Mouse (Mus musculus) right cerebral cortex, postnatal 36 days (tissue): ENCODE data around the gene Dnm3.

ENCODE experiments used
- DNase-seq, 2 experiments: peaks; one replicate each; pipeline ENCODE4 v3.0.0; 2022; ENCODE audit warnings: low spot score in 2 of 2, mixed read lengths in 1 of 2

The Dnm3 gene

DNA sequence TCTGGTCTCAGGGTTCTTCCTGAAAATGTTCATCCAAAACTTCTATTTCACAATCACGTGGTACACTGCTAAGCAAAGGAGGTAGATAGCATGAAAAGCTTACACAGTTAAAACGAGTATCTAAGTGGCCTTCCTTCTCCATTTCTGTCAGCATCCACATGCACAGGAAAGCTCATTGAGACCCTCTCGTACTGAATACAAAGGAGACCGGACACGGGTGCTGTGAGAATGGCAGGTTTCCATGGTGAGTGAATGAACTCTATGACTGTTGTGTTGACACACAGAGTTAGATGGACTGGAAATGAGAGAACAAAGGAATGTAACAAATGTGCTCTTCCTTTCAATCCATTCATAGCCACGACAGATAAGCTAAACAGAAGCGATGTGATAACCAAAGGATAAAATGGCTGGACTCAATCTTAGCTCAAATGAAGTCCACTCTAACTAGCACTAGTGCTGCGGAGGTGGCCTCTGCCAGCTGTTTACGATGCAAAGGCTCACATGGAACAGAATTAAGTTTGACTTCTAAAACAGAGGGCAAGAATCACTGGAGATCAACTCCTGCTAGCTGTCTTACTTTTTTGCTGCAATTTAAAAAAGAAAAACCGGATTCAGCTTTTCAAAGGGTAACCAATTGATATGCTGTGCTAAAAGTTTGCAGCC is 268.2 kb downstream of the Dnm3 start:
- DNase-seq, result no peak

DNA sequence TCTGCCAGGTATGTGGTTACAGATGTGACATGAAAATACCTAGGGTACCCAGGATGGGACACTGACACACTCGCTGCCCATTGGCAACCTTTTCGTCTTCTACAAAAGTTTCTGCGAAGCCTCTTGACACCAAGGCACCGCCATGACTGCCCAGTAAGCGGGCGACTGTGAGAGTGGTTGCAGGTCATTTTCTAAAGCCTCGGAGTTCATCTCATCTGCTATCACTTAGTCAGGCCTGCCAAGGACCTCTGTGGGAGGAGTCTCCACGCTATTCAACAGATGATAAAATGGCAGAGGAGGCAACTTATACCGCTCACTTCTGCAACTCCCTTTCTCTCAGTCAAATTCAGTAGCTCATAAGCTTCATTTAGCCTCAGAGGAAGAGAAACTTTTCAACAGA is 268.8 kb downstream of the Dnm3 start:
- DNase-seq, result no peak

GRCm38 (mm10) chr1:162207708-162208043 is 270.2 kb downstream of the Dnm3 start:
- DNase-seq, result no peak

- no peak for DNase-seq
These were observed 270.7 kb downstream of the Dnm3 start for GRCm38 (mm10) chr1:162206998-162207707.

GRCm38 (mm10) chr1:162202465-162203348 is 275.1 kb downstream of the Dnm3 start:
- no peak for DNase-seq

DNA sequence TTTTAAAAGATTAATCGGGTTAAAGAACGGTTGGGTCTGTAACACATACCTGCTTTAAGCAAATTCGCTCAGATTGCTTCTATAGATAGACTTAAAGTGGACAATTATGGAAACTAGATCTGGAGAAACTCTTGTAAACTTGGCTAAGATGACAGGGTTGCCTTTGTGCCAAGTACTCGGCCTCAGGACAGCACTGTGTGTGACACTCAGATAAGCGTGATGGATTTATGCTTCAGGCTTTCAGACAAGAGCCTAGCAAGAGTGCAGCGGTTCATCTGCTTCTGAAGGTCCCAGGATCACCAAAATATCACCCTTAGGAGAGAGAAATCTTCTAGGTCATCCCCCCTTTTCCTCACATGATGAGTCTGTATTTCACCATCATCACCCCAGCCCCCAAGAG is 277.4 kb downstream of the Dnm3 start:
- no peak for DNase-seq

DNA sequence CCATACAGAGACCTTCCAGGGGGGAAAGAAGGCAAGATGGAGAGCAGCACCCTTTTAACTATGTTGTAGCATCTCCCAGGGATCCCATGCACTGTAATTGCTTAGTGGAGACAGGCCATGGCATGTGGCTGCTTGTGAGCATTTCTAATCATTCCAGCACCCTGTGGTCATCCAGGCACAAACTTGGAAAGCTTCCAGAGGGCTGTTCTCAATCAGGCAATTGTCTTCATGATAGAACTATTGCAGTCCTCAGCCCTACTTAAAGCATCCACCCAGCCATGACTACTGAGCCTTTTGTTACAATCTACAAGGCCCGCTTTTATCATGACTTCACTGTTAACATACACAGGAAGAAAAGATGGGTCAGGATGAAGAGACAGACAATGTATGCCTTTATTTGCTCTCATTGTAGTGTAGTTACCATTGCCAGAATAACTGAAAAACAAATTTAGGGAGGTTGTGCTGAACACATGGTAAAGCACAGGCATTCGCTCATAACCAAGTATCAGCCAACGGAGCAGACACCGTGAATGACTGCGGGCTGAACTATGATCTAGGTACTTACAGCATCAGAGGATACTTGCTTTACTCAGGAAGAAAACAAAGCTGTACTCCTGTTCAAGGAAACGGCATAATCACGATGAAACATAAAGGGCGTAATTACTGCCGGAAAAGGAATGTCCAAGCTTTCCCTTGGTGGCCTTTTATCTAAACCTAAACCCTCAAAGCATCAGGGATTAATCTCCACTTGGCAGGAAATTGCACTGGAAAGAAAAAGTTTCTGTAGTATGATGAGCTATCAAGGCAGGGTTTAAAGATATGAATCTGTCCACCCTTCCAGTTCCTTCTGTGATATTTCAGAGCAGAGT is 280.8 kb downstream of the Dnm3 start:
- peak in 1 of 2 experiments; percentile 20 for DNase-seq

DNA sequence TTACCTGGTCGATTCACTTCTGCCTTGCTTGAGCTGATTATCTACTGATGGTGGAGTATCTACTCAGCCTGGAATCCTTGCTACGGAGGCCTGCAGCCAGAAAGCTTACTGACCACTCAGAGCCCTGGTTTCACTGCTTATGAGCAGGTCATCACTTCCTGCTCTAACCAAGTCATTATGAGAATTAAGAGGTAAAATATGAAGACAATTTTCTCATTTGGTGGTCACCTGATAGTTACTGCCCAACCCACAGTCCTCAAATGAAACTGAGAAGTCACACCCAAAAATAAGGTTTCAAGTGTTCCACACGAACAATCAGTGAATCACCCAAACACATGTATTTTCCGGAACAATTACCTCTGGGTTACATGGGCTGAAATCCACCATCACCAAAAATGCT is 289.1 kb downstream of the Dnm3 start:
- DNase-seq, result no peak

DNA sequence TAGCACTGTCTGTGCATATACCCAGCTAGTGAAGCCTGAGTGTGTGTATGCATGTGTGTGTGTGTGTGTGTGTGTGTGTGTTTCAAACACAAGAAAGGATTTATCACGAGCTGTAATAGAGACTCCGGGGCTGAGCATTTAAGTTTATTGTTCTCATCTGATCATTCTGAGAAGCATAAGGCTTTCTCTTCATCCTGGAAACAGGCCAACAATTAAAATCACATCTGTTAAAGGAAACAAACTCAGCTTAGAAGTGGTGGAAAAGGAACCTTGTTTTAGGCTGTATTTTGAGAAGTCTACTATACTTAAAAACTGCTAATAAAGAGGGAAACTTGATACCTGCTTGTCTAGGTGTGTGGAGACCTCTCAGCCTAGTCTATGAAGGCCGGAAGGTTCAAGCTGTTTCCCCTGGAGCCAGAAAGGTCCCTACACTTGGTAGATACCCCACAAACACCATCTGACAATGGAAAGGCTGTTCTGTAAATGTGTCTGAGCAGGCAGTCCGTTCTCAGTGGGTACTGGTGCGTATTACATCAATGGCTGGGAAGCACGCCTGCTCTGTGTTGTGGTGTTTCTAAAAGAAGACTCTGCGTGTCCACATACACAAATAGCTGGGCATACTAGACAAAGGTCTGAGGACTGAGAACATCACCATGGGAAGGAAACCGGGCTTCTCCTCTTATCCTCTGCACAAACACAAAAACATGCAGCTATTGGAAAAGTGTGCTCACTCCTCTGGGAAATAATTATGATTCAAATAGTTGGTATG is 290.3 kb downstream of the Dnm3 start:
- no peak for DNase-seq

- no peak for DNase-seq
These were observed 291.1 kb downstream of the Dnm3 start for GRCm38 (mm10) chr1:162186470-162187351.

- no peak for DNase-seq
These were observed 293.7 kb downstream of the Dnm3 start for GRCm38 (mm10) chr1:162184003-162184748.

DNA sequence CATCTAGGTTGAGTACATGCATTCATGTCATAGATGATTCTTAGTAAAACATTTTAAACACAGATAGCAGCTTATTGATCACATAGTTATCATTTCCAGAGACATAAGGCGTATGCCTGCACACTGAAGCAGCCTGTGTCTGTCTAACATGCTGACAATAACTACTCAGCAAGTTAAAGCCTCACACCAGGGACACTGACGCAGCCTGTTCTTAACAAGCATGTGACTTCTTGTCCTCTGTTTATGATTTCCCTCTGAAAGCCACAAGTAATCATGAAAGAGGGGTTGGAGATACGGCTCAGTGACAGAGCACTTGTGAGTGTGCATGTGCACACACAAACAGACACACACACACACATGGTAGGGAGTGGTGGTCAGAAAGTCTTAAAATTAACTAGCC is 294.4 kb downstream of the Dnm3 start:
- no peak for DNase-seq

GRCm38 (mm10) chr1:162181187-162181975 is 296.5 kb downstream of the Dnm3 start:
- DNase-seq, result no peak

DNA sequence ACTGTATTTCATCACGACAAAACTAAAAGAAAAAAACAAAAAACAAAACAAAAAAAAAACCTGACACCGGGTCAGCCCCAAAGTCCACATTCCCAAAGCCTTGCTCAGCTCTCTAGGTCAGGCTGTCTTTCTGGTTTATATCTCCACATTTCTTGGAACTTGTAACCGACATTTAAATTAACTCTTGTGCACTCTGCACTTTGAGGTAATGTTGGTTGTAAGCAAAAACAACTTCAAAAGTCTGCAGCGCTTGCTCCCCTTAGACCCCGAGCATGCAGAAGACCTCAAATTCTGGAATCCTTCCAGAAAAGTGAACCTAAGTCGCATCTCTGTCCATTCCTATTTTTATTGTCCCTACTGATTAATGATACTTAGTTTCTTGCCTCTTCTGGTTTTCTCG is 297.4 kb downstream of the Dnm3 start:
- DNase-seq, result no peak

DNA sequence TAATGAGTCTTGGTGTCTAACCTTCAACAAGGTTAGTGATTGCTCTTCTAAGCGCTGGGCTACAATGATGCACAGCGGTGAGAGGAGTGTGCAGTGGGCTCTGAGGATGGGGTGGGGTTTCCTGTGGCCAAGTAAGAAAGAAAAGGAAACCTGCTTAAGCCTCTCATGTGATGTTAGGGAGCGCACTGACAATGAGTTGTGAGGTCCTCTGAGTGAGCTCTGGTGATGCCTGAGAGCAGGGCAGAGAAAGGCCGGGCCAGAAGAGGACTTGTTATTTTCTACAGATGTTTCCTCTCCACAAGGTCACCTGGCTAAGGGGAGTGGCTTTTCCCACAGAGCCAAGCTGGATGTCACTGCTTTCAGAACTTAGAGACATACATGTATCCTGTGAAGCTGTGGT is 298.4 kb downstream of the Dnm3 start:
- no peak for DNase-seq

DNA sequence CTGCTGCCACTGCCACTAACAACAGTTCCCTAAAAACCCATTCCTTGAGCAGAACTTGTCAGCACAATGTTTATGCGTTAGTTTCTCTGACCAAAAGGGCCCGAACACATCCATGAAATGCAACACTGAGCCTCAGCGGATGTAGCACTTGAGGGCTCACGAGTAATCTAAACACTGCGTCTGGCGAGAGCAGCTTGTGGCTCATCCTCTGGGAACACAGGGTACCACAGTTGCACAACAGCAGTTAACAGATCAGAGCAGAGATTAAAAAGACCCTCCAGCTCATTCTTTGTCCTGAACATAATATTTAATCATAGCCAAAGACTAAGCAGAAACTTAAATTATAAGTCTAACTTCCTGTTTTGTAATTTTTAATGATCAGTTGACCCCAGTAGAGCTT is 305.0 kb downstream of the Dnm3 start:
- DNase-seq, result no peak

GRCm38 (mm10) chr1:162163687-162164484 is 313.9 kb downstream of the Dnm3 start:
- no peak for DNase-seq

DNA sequence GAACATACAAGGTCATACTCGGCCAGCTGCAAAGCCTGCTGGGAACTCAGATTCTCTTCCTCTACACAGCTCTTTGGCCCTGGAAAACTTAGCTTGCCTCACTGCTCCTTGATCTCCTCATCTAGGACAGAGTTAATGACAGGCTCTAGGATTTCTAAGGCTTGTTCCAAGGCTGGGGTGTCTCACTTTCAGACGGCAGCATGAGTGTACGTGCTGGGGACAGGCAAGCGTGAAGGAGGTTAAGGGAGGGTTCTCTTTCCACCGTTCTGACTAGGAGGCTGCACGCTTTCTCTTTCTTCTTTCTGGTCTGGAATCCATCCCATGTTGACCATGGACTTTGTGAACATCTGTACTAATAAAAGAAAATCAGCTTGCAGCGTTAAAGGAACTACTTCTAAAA is 315.2 kb downstream of the Dnm3 start:
- DNase-seq, result no peak
